ENCODE assay signal across 7 mouse cellular contexts in the genomic region with DNA sequence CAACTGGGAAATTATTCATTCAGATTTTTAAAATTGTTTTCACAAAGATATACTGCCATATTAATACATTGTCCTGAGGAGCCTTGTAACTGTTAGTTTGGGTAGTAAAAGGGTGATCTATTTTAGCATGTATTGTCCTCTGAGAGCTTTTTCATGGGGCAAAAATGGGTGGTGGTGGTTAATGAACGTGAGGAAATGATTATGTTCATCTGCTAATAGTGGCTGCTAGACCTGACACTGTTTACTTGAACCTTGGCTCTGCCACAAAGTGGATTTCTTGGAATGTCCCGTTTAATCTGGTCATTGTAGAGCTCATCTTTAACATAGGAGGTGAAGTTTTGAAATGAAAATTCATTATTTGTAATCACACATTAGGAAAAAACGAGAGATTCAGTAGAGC. TPM values are rescaled to one million over a fixed set of nuclear protein-coding genes. Genes with fewer than 3 reads are reported as not detected.
DNase-seq lines count a peak whose midpoint lies in the region; ATAC-seq and TF ChIP-seq lines count a peak whose summit lies in the region.

No protein-coding gene starts in this region.

- no peak for DNase-seq in liver, embryonic 11.5 days (ENCODE audit: low spot score)
- no peak for DNase-seq in stomach, postnatal 0 days (ENCODE audit: low spot score)
- no peak for DNase-seq in adrenal gland, postnatal 25 days
- DNase-seq in embryo, embryonic 11 days = no peak

- TF ChIP-seq EP300 in stomach, postnatal 0 days (optimal IDR thresholded peaks at IDR 0.05) = no peak

- H3K36me3 ChIP-seq in megakaryocyte, embryonic 14.5 days (replicated peaks; ENCODE audit: low read length) = peaks cover 9% of the 10 kb centered on the region
- H3K36me3 ChIP-seq in forebrain, embryonic 16.5 days (ENCODE audit: control insufficient read depth, insufficient read depth) = no peaks in the 10 kb centered on the region
- H3K36me3 ChIP-seq in liver, embryonic 11.5 days (ENCODE audit: control insufficient read depth, insufficient read depth, low read length) = no peaks in the 10 kb centered on the region
- H3K36me3 ChIP-seq in stomach, postnatal 0 days (ENCODE audit: control insufficient read depth, insufficient read depth, low read length) = no peaks in the 10 kb centered on the region

- 26% methylated on average over 3 of the region's 3 CpGs for WGBS in forebrain, embryonic 16.5 days
- 39% methylated on average over 3 of the region's 3 CpGs for WGBS in liver, embryonic 11.5 days
- 18% methylated on average over 3 of the region's 3 CpGs for WGBS in stomach, postnatal 0 days

- no peak for TF ChIP-seq CTCF in stomach, postnatal 0 days (IDR thresholded peaks at IDR 0.05; ENCODE audit: low read depth)

- ATAC-seq in megakaryocyte, adult 5-6 weeks (ENCODE audit: poor library complexity, severe bottlenecking) = no peak
- no peak for ATAC-seq in forebrain, embryonic 16.5 days
- no peak for ATAC-seq in liver, embryonic 11.5 days (replicated peaks; ENCODE audit: low FRiP score)
- ATAC-seq in stomach, postnatal 0 days (ENCODE audit: low FRiP score, low TSS enrichment) = no peak

- peaks cover 48% of the 10 kb centered on the region for H3K4me1 ChIP-seq in megakaryocyte, embryonic 14.5 days
- peaks cover 15% of the 10 kb centered on the region for H3K4me1 ChIP-seq in forebrain, embryonic 16.5 days (replicated peaks; ENCODE audit: control insufficient read depth, insufficient read depth, low read length)
- peaks cover 14% of the 10 kb centered on the region for H3K4me1 ChIP-seq in liver, embryonic 11.5 days (replicated peaks; ENCODE audit: control insufficient read depth, insufficient read depth, low read length)
- no peaks in the 10 kb centered on the region for H3K4me1 ChIP-seq in stomach, postnatal 0 days (replicated peaks; ENCODE audit: control insufficient read depth, insufficient read depth)

- H3K4me2 ChIP-seq in forebrain, embryonic 16.5 days (ENCODE audit: low read length) = peak overlapping the region; percentile 53
- peak overlapping the region; percentile 87 for H3K4me2 ChIP-seq in liver, embryonic 11.5 days
- H3K4me2 ChIP-seq in stomach, postnatal 0 days (replicated peaks; ENCODE audit: low read depth) = peak overlapping the region; percentile 69

- no peak overlapping the region for H3K27ac ChIP-seq in forebrain, embryonic 16.5 days (ENCODE audit: low read length)
- H3K27ac ChIP-seq in liver, embryonic 11.5 days (ENCODE audit: low read depth, low read length) = no peak overlapping the region
- H3K27ac ChIP-seq in stomach, postnatal 0 days (replicated peaks) = no peak overlapping the region

- H3K27me3 ChIP-seq in megakaryocyte, embryonic 14.5 days (replicated peaks) = no peaks in the 10 kb centered on the region
- H3K27me3 ChIP-seq in forebrain, embryonic 16.5 days (replicated peaks; ENCODE audit: control insufficient read depth, insufficient read depth, low read length) = no peaks in the 10 kb centered on the region
- H3K27me3 ChIP-seq in liver, embryonic 11.5 days (replicated peaks; ENCODE audit: control insufficient read depth, insufficient read depth, low read length) = no peaks in the 10 kb centered on the region
- no peaks in the 10 kb centered on the region for H3K27me3 ChIP-seq in stomach, postnatal 0 days (ENCODE audit: control insufficient read depth, insufficient read depth, low read length)

- H3K9me3 ChIP-seq in megakaryocyte, embryonic 14.5 days = no peaks in the 10 kb centered on the region
- no peaks in the 10 kb centered on the region for H3K9me3 ChIP-seq in forebrain, embryonic 16.5 days (ENCODE audit: control insufficient read depth, low read length)
- no peaks in the 10 kb centered on the region for H3K9me3 ChIP-seq in liver, embryonic 11.5 days (ENCODE audit: control insufficient read depth, low read length)
- H3K9me3 ChIP-seq in stomach, postnatal 0 days (ENCODE audit: control insufficient read depth, low read length) = no peaks in the 10 kb centered on the region

- H3K9ac ChIP-seq in forebrain, embryonic 16.5 days (replicated peaks; ENCODE audit: low read depth, low read length) = 0 out of 2 replicates have a peak overlapping the region, but pooled peaks have one; percentile 35
- H3K9ac ChIP-seq in liver, embryonic 11.5 days (ENCODE audit: low read depth, low read length) = no peak overlapping the region
- no peak overlapping the region for H3K9ac ChIP-seq in stomach, postnatal 0 days (ENCODE audit: low read length)

- H3K4me3 ChIP-seq in megakaryocyte, embryonic 14.5 days (replicated peaks) = peak overlapping the region; percentile 98
- H3K4me3 ChIP-seq in forebrain, embryonic 16.5 days (replicated peaks; ENCODE audit: low read length) = peak overlapping the region; percentile 26
- 0 out of 2 replicates have a peak overlapping the region, but pooled peaks have one; percentile 22 for H3K4me3 ChIP-seq in liver, embryonic 11.5 days (ENCODE audit: low read depth, low read length)
- H3K4me3 ChIP-seq in stomach, postnatal 0 days (ENCODE audit: low read depth, low read length) = peak overlapping the region; percentile 90

RNA-seq across cellular contexts. Expression of a gene that starts 2.5 kb away (rescaled TPM):
- 0.75 and 0.89 TPM in 2 replicates for polyA plus RNA-seq in megakaryocyte, embryonic 14.5 days (2012; ENCODE audit: insufficient read depth, low replicate concordance)
- 10.7 and 13.4 TPM in 2 replicates for total RNA-seq in megakaryocyte, adult 5-6 weeks (2015)
- total RNA-seq in megakaryocyte, adult 5-6 weeks (2017) = 12.5 and 13.9 TPM in 2 replicates
- polyA plus RNA-seq in forebrain, embryonic 16.5 days (2015; fragmentation: Nextera tagmentation; extraction: Ambion mirVana) = 8.2 and 11.4 TPM in 2 replicates
- 7.5 and 7.7 TPM in 2 replicates for polyA plus RNA-seq in liver, embryonic 11.5 days (2014; fragmentation: Nextera tagmentation; extraction: Ambion mirVana)
- polyA plus RNA-seq in stomach, postnatal 0 days (2015; fragmentation: Nextera tagmentation; extraction: Ambion mirVana) = 5.8 and 5.9 TPM in 2 replicates
- 91.5 and 103 TPM in 2 replicates for total RNA-seq in adrenal gland, postnatal 25 days (2021)

Comparison
In these comparisons a context has a peak if more than half of its experiments do, and no peak if none do; other contexts are left out.
1. H3K4me3 ChIP-seq: peak in every context shown above with its lines; median percentile 98 in megakaryocyte, embryonic 14.5 days; 90 in stomach, postnatal 0 days; 26 in forebrain, embryonic 16.5 days; 22 in liver, embryonic 11.5 days.